Mouse (Mus musculus) ES-E14 (cell line): ENCODE measurements at regions not wholly inside any gene's neighbourhood (a gene's known extent, or its start where the extent isn't known, plus 50 kb on each side); places are given as distances from the start of the nearest gene placed in this dataset.

Experiments
- CHD2 ChIP-seq: IDR thresholded peaks from 2 replicates; pipeline ENCODE4 v1.6.1; 2014; ENCODE audit warnings: mild to moderate bottlenecking, low read depth, low read length, inconsistent platforms
- HCFC1 ChIP-seq: IDR thresholded peaks from 2 replicates; pipeline ENCODE4 v1.6.1; 2012; ENCODE audit warnings: low read length, inconsistent platforms, borderline replicate concordance; ENCODE audit not compliant: insufficient read depth
- MAFK ChIP-seq: IDR thresholded peaks from 2 replicates; pipeline ENCODE4 v1.6.1; 2014; ENCODE audit warnings: mild to moderate bottlenecking, low read depth, low read length, inconsistent platforms; ENCODE audit not compliant: insufficient read depth
- ZC3H11A ChIP-seq: IDR thresholded peaks from 2 replicates; pipeline ENCODE4 v1.6.1; 2012; ENCODE audit warnings: low read depth, mild to moderate bottlenecking, inconsistent platforms, low read length, borderline replicate concordance

- TF ChIP-seq MAFK = no peak
- no peak for TF ChIP-seq CHD2
- no peak for TF ChIP-seq ZC3H11A
- no peak for TF ChIP-seq HCFC1
Measured at GRCm38 (mm10) chr6:51110596-51110995, 321.9 kb upstream of the Nfe2l3 start.
